Mouse (Mus musculus) liver, embryonic 14.5 days (tissue): ENCODE measurements around the gene BC035947.

Experiments used
- CTCF ChIP-seq: IDR thresholded peaks from 2 replicates; pipeline ENCODE4 v1.5.1; 2016; ENCODE audit warnings: antibody characterized with exemption, low read depth, control low read depth
- EP300 ChIP-seq: IDR thresholded peaks from 2 replicates; pipeline ENCODE4 v1.6.1; 2016; ENCODE audit warnings: antibody characterized with exemption, low read depth

DNA sequence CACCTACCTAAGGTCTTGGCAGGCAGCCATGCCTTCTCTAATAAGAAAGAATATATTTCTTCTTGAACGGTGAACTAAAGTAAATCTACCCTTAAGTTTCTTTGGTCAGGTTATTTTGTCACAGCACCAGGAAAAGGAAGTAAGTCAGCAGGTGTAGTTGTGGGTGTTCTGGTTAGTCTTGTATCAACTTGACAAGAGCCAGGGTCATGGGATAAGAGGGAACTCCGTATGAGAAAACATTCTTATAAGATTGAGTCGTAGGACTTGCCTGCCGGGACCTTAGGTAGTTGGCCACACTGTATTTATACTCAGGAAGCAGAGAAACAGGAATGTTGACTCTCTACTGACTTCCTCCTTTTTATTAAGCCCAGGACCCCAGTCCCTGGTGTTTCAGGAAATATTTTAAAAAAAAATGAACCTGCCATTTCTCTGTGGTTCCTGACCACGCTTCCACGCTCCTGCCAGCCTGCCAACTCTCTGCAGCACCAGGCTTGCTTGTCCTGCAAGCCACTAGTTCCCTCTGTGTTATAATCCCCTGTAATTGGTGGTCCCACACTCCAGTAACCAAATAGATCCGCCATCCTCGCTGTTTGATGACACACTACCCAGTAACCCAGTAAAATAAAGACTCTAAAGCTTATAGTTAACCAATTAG, 42.2 kb upstream of the BC035947 start:
- TF ChIP-seq CTCF (no peak), EP300 (no peak)
